Mouse (Mus musculus): ENCODE measurements around the gene Lman2l.

The Lman2l gene

GRCm38 (mm10) chr1:36458169-36458568 lies 13.1 kb upstream of the Lman2l start:
- no peak for DNase-seq (ENCODE audit: low read depth, low spot score)

GRCm38 (mm10) chr1:36457388-36458014 lies 12.4 kb upstream of the Lman2l start:
- DNase-seq (ENCODE audit: low read depth, low spot score) = no peak

- DNase-seq (ENCODE audit: low read depth, low spot score) = no peak
Measured at GRCm38 (mm10) chr1:36454055-36454815, 9.2 kb upstream of the Lman2l start.

GRCm38 (mm10) chr1:36446841-36447240 lies 1.8 kb upstream of the Lman2l start:
- DNase-seq (ENCODE audit: low read depth, low spot score) = no peak

- DNase-seq (ENCODE audit: low read depth, low spot score) = no peak
Measured at GRCm38 (mm10) chr1:36446106-36446824, 1.2 kb upstream of the Lman2l start.

- DNase-seq (ENCODE audit: low read depth, low spot score) = no peak
Measured at GRCm38 (mm10) chr1:36445508-36445907, 437 bp upstream of the Lman2l start.

- no peak for DNase-seq (ENCODE audit: low read depth, low spot score)
Measured at GRCm38 (mm10) chr1:36441101-36441500, 4.0 kb downstream of the Lman2l start.

- no peak for DNase-seq (ENCODE audit: low read depth, low spot score)
Measured at GRCm38 (mm10) chr1:36437223-36437622, 7.8 kb downstream of the Lman2l start.

GRCm38 (mm10) chr1:36436515-36436914 lies 8.6 kb downstream of the Lman2l start:
- no peak for DNase-seq (ENCODE audit: low read depth, low spot score)

GRCm38 (mm10) chr1:36435071-36435470 lies 10.0 kb downstream of the Lman2l start:
- peak; percentile 45 for DNase-seq (ENCODE audit: low read depth, low spot score)

- DNase-seq (ENCODE audit: low read depth, low spot score) = no peak
Measured at GRCm38 (mm10) chr1:36433616-36434015, 11.5 kb downstream of the Lman2l start.

GRCm38 (mm10) chr1:36432999-36433398 lies 12.1 kb downstream of the Lman2l start:
- DNase-seq (ENCODE audit: low read depth, low spot score) = no peak

- no peak for DNase-seq (ENCODE audit: low read depth, low spot score)
Measured at GRCm38 (mm10) chr1:36429511-36429910, 15.6 kb downstream of the Lman2l start.

GRCm38 (mm10) chr1:36404531-36404930 lies 40.5 kb downstream of the Lman2l start:
- DNase-seq (ENCODE audit: low read depth, low spot score) = no peak

- no peak for DNase-seq (ENCODE audit: low read depth, low spot score)
Measured at GRCm38 (mm10) chr1:36401509-36401908, 43.6 kb downstream of the Lman2l start.

GRCm38 (mm10) chr1:36397041-36397440 lies 48.0 kb downstream of the Lman2l start:
- DNase-seq (ENCODE audit: low read depth, low spot score) = no peak

GRCm38 (mm10) chr1:36379582-36379981 lies 65.5 kb downstream of the Lman2l start:
- DNase-seq (ENCODE audit: low read depth, low spot score) = no peak

- DNase-seq (ENCODE audit: low read depth, low spot score) = no peak
Measured at GRCm38 (mm10) chr1:36378880-36379279, 66.2 kb downstream of the Lman2l start.

- no peak for DNase-seq (ENCODE audit: low read depth, low spot score)
Measured at GRCm38 (mm10) chr1:36371934-36372845, 72.9 kb downstream of the Lman2l start, which contains the start of gene Fer1l5. TSS of gene Fer1l5 (plus strand) at chr1:36372291.

- no peak for DNase-seq (ENCODE audit: low read depth, low spot score)
Measured at GRCm38 (mm10) chr1:36370918-36371317, 74.2 kb downstream of the Lman2l start.
